Comparison of ENCODE assay signal across 8 mouse cellular contexts in the genomic region with DNA sequence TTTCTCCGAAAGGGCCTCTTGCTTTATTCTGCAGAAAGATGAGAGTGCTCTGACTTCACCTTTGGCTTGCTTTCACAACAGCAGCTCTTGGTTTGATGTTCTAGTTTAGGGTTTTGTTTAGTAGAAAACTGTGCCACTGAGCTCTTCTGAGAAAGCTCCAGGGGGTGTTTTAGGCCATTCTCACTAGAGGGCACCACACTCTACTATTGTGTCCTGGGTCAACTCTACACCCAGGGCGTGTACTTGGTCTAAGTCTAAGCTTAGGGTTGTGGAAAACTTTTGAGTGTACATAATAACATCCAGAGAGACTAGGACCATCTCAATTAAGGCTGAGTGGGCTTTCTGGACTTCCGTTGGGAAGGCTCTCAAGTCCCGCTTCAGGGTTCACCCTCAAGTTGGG.
A peak's percentile ranks its signal among the peaks of the same experiment; 100 is the strongest.
DNase-seq lines count a peak whose midpoint lies in the region; ATAC-seq lines count a peak whose summit lies in the region.

No protein-coding gene starts in this region.

- no peak overlapping the region for H3K27ac ChIP-seq in hindbrain, embryonic 11.5 days (ENCODE audit: low read depth, low read length)

- H3K4me1 ChIP-seq in hindbrain, embryonic 11.5 days (replicated peaks; ENCODE audit: control insufficient read depth, insufficient read depth, low read length) = no peaks in the 10 kb centered on the region

- ATAC-seq in hindbrain, embryonic 11.5 days (ENCODE audit: low FRiP score) = no peak

- no peak overlapping the region for H3K9ac ChIP-seq in hindbrain, embryonic 11.5 days (ENCODE audit: low read depth, low read length)

- peak; percentile 23 for DNase-seq in gastrocnemius, adult 18-20 months (ENCODE audit: low spot score)
- DNase-seq in gastrocnemius, postnatal 14 days = no peak
- peak; percentile 37 for DNase-seq in A20 (ENCODE audit: low read depth, low spot score)
- peak; percentile 58 for DNase-seq in adrenal gland, postnatal 14 days
- DNase-seq in kidney, postnatal 36 days = peak; percentile 54 to 60
- DNase-seq in hindbrain, embryonic 11.5 days (ENCODE audit: low spot score) = no peak
- no peak for DNase-seq in ovary, postnatal 14 days (ENCODE audit: low spot score)
- no peak for DNase-seq in spleen, postnatal 10 days (ENCODE audit: low spot score in 2 of 2)

- H3K9me3 ChIP-seq in hindbrain, embryonic 11.5 days (ENCODE audit: control insufficient read depth, low read length) = no peaks in the 10 kb centered on the region

- no peak overlapping the region for H3K4me2 ChIP-seq in hindbrain, embryonic 11.5 days (replicated peaks; ENCODE audit: low read depth, low read length)

- H3K27me3 ChIP-seq in hindbrain, embryonic 11.5 days (ENCODE audit: control insufficient read depth, insufficient read depth, low read length) = no peaks in the 10 kb centered on the region

- 89% methylated on average over 4 of the region's 4 CpGs for WGBS in hindbrain, embryonic 11.5 days

- no peak overlapping the region for H3K4me3 ChIP-seq in hindbrain, embryonic 11.5 days (ENCODE audit: low read depth, low read length)

- no peaks in the 10 kb centered on the region for H3K36me3 ChIP-seq in hindbrain, embryonic 11.5 days (ENCODE audit: control insufficient read depth, insufficient read depth, low read length)

- intact Hi-C loops in gastrocnemius, postnatal 14 days (cut with DNase I; ENCODE audit: low total_unique reads) = loop anchor here (5.0 kb wide), 1 partner anchor 289 kb away; no protein-coding TSS in a partner anchor

Comparison
In these comparisons a context has a peak if more than half of its experiments do, and no peak if none do; other contexts are left out.
1. DNase-seq: peak in gastrocnemius, adult 18-20 months (single experiment), A20 (single experiment), adrenal gland, postnatal 14 days (single experiment) and kidney, postnatal 36 days (2 of 2); none in gastrocnemius, postnatal 14 days (single experiment), hindbrain, embryonic 11.5 days (single experiment), ovary, postnatal 14 days (single experiment) and spleen, postnatal 10 days (0 of 2).